10 mouse cellular contexts compared by ENCODE assay signal in the genomic region with DNA sequence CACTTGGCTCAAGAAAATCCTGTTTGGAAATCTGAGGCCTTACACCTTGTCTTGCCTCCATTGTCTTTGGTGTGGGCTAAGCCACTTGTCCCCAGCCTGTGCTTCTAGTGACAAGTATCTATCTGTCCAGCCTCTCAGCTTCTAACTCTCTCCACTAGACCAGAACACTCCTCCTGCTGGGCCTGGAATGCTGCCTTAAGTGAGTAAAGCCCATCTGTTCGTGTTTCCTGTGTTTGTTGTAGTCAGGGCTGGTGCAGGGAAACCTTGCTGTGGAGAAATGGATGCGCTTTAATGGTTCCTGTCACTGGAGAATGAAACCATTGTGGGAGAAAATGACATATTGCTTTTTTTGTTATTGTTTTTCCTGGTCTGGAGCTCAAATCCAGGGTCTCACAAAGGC. TPM values are rescaled to one million over a fixed set of nuclear protein-coding genes. Genes with fewer than 3 reads are reported as not detected.
DNase-seq lines count a peak whose midpoint lies in the region; ATAC-seq lines count a peak whose summit lies in the region.
"Had no signal": no experiment of that assay in that cellular context is flagged by ENCODE, and none has a peak within 500 bp of the region (broad histone marks: within the 10 kb centered on the region; RNA-seq: fewer than 3 reads in every experiment).

No protein-coding gene starts in this region.

- H3K9ac ChIP-seq in forebrain, embryonic 16.5 days (replicated peaks; ENCODE audit: low read depth, low read length), result no peak overlapping the region
- no peak overlapping the region for H3K9ac ChIP-seq in forebrain, embryonic 11.5 days (ENCODE audit: low read length)

- H3K27me3 ChIP-seq in forebrain, embryonic 16.5 days (replicated peaks; ENCODE audit: control insufficient read depth, insufficient read depth, low read length), result no peaks in the 10 kb centered on the region
- no peaks in the 10 kb centered on the region for H3K27me3 ChIP-seq in forebrain, embryonic 11.5 days (ENCODE audit: control insufficient read depth, insufficient read depth, low read length)

- H3K27ac ChIP-seq in forebrain, embryonic 16.5 days (ENCODE audit: low read length), result no peak overlapping the region
- no peak overlapping the region for H3K27ac ChIP-seq in forebrain, embryonic 11.5 days (ENCODE audit: low read depth, low read length)

- H3K4me1 ChIP-seq in forebrain, embryonic 16.5 days (replicated peaks; ENCODE audit: control insufficient read depth, insufficient read depth, low read length), result peaks cover 15% of the 10 kb centered on the region
- no peaks in the 10 kb centered on the region for H3K4me1 ChIP-seq in forebrain, embryonic 11.5 days (replicated peaks; ENCODE audit: control insufficient read depth, insufficient read depth, low read length)

- H3K4me2 ChIP-seq in forebrain, embryonic 16.5 days (ENCODE audit: low read length), result no peak overlapping the region
- no peak overlapping the region for H3K4me2 ChIP-seq in forebrain, embryonic 11.5 days (ENCODE audit: low read depth, low read length, severe bottlenecking)

- 27% methylated on average over 2 of the region's 2 CpGs for WGBS in forebrain, embryonic 16.5 days
- 53% methylated on average over 2 of the region's 2 CpGs for WGBS in forebrain, embryonic 11.5 days

- ATAC-seq in forebrain, embryonic 16.5 days, result peak; percentile 61
- no peak for ATAC-seq in forebrain, embryonic 11.5 days (replicated peaks; ENCODE audit: low FRiP score)
- no peak for ATAC-seq in CD4-positive, CD25-positive, alpha-beta regulatory T cell, adult 4 months
- ATAC-seq: intestine, embryonic 16.5 days had no signal

- no peaks in the 10 kb centered on the region for H3K36me3 ChIP-seq in forebrain, embryonic 16.5 days (ENCODE audit: control insufficient read depth, insufficient read depth)
- no peaks in the 10 kb centered on the region for H3K36me3 ChIP-seq in forebrain, embryonic 11.5 days (ENCODE audit: control insufficient read depth, insufficient read depth, low read length)

- no peak for DNase-seq in forebrain, embryonic 11.5 days (ENCODE audit: low spot score)
- DNase-seq in right cerebral cortex, adult 2 months (ENCODE audit: low spot score in 2 of 2), result peak; percentile 42 to 46
- no peak for DNase-seq in right cerebral cortex, postnatal 4 days
- peak; percentile 49 for DNase-seq in kidney, postnatal 10 days
- peak; percentile 58 for DNase-seq in telencephalon, adult 2 months (ENCODE audit: low read depth, low spot score)
- no peak for DNase-seq in adrenal gland, postnatal 25 days

- no peaks in the 10 kb centered on the region for H3K9me3 ChIP-seq in forebrain, embryonic 16.5 days (ENCODE audit: control insufficient read depth, low read length)
- H3K9me3 ChIP-seq in forebrain, embryonic 11.5 days (ENCODE audit: control insufficient read depth, low read length), result no peaks in the 10 kb centered on the region

- no peak overlapping the region for H3K4me3 ChIP-seq in forebrain, embryonic 16.5 days (replicated peaks; ENCODE audit: low read length)
- H3K4me3 ChIP-seq in forebrain, embryonic 11.5 days (ENCODE audit: low read depth, low read length), result no peak overlapping the region

RNA-seq across cellular contexts. Expression of gene Slc1a7, which starts 11.4 kb away (rescaled TPM):
- not detected in 2 replicates for polyA plus RNA-seq in forebrain, embryonic 16.5 days (2015; fragmentation: Nextera tagmentation; extraction: Ambion mirVana)
- polyA plus RNA-seq in forebrain, embryonic 11.5 days (2014; fragmentation: Nextera tagmentation; extraction: Ambion mirVana), result not detected in 2 replicates
- polyA plus RNA-seq in CD4-positive, CD25-positive, alpha-beta regulatory T cell, adult 4 months (2017; shearing (Covaris generic)), result not detected
- 0.58 TPM in 1 of 2 replicates, not detected in the other for total RNA-seq in adrenal gland, postnatal 25 days (2021)
- total RNA-seq: megakaryocyte, adult 5-6 weeks had no signal

RNA-seq across cellular contexts. Expression of gene Cpt2, which starts 56.1 kb away (rescaled TPM):
- 10.4 and 16.3 TPM in 2 replicates for polyA plus RNA-seq in forebrain, embryonic 16.5 days (2015; fragmentation: Nextera tagmentation; extraction: Ambion mirVana)
- 30.9 and 31.6 TPM in 2 replicates for polyA plus RNA-seq in forebrain, embryonic 11.5 days (2014; fragmentation: Nextera tagmentation; extraction: Ambion mirVana)
- polyA plus RNA-seq in CD4-positive, CD25-positive, alpha-beta regulatory T cell, adult 4 months (2017; shearing (Covaris generic)), result 10 to 100 TPM; 18.9 to 27.3 TPM
- total RNA-seq in adrenal gland, postnatal 25 days (2021), result 180 TPM in 2 replicates

Comparison
In these comparisons a context has a peak if more than half of its experiments do, and no peak if none do; other contexts are left out.
1. DNase-seq: peak in right cerebral cortex, adult 2 months (2 of 2), kidney, postnatal 10 days (single experiment) and telencephalon, adult 2 months (single experiment); none in forebrain, embryonic 11.5 days (single experiment), right cerebral cortex, postnatal 4 days (single experiment) and adrenal gland, postnatal 25 days (single experiment).